Mouse (Mus musculus): ENCODE measurements around the gene Gclm.
A peak's percentile ranks its signal among the peaks of the same experiment; 100 is the strongest.
"Not testable (repeated sequence)": the region's sequence is repeated elsewhere in the genome, so short reads cannot be mapped to it uniquely, and the experiment has no call there.

The Gclm gene

DNA sequence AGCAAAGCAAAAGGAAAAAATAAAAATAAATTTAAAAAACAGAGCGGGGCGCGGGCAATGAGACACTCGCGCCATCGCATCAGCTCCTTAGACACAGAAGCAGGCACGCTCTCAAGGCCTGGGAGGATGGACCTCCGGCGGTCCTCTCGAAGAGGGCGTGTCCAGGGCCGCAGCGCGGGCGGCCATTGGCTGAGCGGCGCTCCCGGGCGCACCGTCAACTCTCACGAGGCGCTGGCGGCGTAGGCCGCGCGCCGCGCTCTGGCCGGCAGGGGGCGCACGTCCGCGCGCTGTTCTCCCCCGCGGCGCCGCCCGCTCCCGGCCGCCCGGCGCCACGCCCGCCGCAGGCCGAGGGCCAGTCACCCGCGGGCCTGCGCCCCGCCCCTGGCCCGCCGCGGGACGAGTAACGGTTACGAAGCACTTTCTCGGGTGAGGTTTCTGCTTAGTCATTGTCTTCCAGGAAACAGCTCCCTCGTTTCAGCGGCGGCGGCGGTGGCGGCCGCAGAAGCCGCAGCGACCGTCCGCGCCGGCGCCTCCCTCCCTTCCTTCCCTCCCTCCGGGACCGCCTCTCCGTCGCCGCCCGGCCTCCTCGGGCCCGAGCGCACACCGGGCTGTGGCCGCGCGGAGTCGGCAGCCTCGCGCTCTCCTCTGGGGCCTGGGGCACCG, at the start of gene Gclm:
Gene Gclm, plus strand, starts transcription at position 343 of the 663 bp plus-strand sequence.
- DNase-seq: peak; percentile 86 to 89

DNA sequence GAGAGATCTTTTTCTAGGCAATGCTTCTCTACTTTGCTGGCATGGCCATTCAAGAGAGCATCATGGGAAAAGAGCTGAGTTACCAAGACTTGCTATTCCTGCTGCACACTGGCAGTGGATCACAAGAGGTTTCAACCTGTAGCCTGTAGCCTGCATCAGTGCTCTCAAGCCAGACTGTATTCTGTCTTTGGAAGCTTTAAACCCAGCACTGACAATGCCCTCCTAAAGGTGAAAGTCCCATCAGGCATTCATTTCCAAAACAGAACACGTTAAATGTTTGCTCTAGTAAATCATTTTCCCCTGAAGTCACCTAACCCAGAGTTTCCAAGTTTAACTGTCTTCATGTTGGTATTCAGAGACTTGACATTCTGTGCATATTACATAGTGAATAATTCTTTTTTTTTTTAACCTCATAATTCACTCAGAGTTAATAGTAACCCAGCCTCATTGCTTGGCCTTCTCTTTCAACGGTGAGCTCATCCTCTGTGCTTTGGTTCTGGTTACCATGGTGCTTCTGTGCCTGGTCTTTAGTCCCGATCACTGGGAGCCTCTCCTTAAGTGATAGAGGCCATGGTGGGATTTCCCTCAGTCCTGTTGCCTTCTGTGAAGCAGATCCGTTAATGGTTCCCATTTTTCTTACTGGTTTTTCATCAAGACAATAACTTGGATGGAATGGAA, 48.6 kb upstream of the Gclm start:
- no peak for DNase-seq

DNA sequence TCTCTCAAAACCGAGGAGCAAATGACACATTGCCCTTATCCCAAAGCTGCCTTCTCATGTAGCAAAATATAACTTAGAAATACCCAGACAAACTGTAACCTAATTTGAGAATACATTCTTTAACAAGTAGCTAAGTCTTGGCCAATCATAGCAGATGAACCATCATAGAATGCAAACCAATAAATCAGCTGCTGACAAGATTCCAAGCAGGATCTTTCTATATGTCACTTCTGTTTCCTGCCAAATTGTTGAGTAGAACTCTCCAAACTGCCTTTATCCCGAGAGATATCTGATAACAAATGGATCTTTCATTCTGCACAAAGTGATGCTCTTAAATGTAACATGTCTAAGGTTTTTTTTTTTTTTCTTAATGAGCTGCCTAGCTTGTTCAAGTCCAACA, 46.8 kb upstream of the Gclm start:
- DNase-seq: no peak

DNA sequence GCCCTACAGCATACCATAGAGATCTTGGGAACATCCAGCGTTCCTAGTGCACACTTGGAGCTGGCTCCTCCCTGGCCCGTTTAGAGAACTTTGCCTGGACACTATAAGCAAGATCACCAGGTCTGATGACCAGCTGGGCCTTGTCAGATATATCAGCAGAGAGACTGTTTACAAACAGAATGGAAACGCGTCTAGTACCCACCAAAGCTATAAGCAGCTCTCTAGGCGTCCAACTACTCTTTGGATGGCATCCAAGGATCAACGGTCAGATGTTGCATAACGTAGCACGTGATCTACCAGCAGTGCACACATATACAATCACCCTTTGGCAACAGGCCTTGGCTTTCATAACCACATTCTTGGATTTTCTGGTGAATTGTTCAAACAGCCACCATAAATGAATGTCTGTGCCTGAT, 46.4 kb upstream of the Gclm start:
- DNase-seq: no peak

DNA sequence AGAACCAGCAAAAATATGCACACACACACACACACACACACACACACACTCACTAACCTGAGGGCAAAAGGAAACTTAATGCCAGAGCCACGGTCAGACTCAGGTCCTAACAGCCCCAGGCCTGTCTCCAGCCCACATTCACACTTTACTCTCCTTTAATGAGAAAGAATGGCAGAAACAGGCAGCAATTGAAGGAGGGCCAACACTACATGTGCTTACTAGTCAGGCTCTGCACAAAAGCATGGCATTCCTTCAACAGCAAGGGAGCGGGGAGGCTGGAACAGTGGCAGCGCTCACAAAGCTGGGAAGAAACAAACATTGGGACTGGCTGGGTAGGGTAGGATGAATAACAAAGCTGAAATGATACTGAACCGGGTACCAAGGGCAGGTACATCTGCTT, 45.8 kb upstream of the Gclm start:
- DNase-seq: no peak

DNA sequence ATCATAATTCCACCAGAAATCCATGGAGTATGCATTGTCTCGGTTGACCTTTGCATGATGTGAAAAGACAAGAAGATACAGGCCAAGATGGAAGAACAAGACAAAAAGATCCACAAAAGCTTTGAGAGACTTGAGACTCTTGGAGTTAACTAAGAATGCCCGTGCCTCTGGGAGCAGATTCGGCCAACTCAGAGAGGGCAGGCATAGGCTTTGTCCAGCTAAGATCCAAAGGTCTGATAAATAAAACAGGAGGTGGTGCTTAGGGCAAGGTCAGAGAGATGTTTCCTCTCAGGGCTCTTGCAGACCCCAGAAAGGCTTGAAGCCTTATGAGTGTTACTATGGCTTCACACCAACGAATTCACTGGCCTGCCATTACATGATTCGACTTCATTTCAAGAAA, 45.3 kb upstream of the Gclm start:
- no peak for DNase-seq

DNA sequence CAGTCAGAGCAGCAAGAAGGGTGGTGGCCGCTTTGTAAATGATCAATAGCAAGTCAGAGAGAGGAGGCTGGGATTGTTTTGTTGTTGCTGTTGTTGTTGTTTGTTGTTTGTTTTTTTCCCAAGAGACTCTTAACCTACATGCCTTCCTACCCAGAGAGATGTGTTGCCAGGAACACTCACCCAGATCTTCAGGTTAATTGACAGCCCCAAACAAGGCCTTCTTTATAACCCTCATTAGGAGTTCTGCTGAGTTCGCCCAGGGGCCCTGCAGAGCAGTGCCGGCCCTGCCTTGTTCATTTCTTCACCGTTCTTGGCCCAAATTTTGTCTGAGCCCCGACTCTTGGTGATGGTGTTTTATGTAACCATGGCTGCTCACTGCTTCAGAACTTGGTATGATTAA, 44.9 kb upstream of the Gclm start:
- no peak for DNase-seq

DNA sequence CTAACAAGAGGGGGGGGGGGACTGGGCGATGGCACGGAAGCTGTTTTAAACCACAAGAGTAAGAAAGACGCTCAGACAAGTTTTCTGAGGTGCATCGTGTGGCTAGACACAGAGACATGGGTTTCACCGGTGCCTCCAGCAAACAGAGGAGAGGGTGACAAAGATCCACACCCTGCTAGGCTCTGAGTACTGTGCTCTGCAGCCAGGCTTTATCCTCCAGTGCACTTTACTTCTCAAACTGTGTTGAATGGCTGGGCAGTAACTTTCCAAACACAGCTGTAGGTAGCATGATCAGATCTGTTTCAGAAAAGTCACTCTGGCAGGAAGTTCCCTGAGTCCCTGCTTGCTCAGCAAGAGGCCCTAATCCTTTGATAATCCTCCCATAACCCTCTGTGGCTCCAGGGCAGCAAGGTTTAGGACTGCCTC, 43.0 kb upstream of the Gclm start:
- no peak for DNase-seq

DNA sequence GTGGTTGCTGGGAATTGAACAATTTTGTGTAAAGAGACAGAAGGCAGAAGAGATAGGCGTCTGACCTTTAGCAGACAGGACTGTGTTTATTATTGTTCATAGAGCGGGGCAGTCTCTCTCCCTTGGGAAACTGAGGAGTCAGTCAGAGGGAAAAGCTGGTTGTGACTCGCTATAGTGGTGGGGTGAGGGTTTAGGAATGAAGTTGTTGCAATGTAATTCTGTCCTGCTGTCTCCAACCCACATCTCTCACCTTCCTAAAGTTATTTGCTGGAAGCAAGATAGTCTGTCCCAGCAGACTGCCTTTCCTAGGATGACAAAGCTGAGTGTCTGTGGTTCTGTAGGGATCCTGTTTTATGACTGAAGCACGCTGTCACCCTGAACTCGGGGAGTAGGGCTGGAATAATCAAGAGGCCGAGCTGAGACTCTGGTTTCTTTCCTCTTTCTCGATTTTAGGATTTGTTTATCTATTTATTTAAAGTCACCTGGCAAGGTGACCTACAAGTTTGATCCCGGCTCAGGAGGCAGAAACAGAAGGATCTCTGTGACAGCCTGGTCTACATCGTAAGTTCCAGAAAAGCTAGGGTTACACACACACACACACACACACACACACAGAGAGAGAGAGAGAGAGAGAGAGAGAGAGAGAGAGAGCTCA, 41.6 kb upstream of the Gclm start:
- no peak for DNase-seq

DNA sequence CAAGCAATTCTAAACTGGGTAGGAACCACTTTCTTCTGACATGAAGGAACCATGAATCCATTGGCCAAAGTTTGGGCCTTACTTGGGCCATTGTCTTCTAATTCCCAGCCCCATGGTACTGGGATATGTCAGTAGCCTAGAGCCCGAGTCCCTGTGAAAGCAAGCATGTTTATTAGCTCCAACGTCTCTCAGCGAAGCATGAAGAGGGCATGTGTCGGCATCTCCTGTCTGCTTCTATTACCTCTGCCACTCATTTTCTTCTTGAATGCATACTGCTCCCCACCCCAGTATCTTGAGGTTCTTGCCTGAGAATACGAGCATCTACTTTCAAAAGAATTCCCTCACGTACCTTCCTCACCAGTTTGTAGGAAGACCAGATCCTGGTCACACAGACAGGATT, 39.6 kb upstream of the Gclm start:
- no peak for DNase-seq

DNA sequence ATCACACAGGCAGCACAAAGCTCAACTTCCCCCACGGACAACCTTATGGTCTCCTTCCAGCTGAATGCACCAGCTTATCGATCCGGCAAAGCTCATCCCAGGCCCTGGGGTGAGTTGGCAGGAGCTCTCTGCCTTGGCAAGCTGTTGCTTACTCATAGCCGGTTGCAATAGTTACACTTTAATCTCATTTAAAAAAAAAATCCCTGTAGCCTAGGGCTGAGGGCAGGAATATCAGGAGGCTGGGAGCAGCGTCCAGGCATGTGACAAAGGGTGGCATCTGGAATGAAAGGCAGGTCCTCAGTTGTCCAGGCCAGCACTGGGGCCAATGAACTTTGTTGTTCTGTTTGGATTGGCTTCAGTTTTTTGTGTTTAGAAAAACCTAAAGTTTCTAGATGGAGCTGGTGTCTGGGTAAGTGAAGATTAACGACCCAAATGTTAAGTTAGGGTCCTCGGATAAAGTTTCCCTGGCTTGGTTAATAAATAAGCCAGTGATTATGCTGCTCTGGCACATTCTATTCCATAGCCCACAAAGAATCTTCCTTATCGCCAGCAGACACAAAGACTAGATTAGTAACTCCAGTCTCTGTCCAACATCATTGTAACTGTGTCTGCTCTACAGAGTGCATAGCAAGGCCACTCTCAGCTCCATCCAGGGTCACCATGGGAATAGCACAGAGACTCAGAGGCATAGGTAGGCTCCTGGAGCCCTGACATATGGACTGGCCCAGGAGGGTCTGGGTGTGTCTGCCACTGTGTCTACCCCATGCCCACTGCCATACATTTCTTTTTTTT, 38.9 kb upstream of the Gclm start:
- DNase-seq: no peak

DNA sequence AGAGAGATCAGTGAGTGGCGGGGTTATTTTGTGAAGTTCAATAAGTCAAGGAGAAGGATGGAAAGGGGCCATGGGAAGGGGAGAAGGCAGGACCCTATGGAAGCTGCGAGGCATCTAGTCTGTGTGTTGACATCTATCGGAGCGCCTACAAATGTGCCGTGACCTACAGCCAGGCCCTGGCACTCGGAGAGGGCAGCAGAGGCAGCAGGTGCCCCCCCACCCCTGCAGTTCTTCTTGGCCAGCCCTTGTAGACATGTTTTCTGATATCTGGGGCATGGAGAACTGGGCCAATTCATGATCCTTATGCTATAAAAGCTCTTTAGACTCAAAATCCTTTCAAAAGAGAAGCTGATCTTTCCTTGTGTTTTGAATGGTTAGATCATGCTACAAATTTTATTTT, 37.6 kb upstream of the Gclm start:
- no peak for DNase-seq

DNA sequence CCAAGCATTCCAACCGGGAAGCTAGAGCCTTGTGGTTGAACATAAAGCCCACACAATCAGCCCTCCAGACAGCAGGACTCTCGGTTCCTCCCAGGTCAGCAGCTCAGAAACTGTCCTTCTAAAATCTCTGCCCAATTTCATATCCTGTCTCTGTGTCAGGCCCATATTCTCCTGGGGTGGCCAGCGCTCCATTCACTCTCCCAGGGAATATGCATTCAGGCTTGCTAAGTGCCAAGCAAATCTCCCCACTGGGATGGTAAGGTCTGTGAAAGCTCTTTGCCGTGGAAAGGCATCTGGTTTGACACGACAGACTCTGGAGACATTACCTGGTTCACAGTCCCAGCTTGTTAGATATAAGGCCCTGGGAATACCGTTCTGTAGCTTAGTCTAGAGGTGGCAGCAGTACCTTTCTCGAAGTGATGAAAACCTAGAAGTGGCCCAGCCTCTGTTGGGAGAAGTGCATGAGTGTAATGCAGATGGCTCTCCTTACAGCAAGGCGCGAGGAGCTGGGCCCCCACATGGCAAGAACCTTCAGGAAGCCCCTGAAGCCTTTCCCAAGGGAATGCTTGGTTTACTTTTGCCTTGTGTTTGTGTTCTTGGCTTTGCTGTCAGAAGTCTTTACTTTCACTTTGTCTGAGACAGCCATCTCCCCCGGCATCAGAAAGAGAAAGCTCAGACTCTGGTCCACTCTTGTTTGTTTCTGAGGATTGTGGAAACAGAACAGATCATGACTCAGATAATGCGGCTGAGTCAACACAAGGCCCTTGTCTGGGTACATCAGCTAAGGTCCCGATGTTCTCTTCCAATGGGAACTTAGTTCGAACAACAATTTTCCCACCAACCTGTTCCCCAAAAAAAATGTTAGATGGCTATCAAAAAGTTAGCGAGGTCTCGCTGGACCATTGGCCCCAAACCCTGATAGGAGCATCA, 36.8 kb upstream of the Gclm start:
- no peak for DNase-seq

DNA sequence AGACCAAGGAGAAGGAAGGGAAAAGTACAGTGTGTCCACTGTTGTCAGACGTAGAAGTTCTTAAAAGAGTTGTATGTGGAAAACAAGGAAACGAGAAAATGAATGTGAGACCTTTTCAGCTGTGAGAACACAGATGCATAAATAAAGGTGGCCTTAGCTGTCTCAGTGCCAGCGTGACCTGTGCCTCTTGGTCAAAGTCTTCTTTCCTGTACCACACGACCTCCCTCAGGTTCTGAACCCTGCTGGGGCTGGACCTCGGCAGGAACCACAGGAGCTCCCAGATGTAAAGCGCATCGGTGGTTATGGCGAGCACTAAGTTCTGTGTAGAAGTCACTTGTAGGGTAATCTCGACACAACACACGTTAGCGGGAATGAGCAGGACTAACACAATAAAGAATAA, 35.8 kb upstream of the Gclm start:
- DNase-seq: no peak

DNA sequence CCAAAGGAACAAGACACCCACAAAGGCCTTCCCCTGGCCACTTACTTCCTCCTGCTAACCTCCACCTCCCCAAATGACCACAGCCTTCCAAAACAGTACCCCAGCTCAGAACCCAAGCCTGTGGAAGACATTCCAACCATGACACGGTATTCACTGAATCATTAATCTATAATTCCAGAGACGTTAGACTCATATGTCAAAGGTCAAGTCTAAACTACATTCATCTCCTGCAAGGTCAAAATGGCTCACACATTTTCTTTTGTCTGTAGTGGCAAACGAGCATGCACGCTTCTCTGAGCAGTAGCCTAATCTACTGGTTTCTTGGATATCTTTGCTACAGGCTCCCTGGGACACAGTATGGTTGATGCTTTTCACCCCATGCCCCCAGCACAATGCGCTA, 34.9 kb upstream of the Gclm start:
- DNase-seq: no peak

DNA sequence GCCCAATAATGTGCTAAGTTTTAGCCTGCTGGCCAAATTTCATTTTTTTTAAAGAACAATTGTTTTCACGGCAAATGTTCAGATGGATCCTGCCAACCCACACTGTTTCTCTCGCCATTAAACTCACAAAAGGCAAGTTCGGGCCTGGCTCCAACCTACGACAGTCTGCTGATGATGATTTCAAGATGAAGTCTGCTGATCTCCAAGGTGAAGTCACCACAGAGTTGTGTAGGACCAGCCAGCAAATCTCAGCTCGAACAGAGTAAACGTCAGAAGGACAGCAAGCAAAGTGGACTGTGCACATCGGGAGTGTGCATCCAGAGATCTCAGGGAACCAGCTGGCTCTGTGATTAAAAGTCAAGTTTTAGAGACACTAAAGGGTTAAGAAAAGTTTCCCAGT, 34.5 kb upstream of the Gclm start:
- no peak for DNase-seq

DNA sequence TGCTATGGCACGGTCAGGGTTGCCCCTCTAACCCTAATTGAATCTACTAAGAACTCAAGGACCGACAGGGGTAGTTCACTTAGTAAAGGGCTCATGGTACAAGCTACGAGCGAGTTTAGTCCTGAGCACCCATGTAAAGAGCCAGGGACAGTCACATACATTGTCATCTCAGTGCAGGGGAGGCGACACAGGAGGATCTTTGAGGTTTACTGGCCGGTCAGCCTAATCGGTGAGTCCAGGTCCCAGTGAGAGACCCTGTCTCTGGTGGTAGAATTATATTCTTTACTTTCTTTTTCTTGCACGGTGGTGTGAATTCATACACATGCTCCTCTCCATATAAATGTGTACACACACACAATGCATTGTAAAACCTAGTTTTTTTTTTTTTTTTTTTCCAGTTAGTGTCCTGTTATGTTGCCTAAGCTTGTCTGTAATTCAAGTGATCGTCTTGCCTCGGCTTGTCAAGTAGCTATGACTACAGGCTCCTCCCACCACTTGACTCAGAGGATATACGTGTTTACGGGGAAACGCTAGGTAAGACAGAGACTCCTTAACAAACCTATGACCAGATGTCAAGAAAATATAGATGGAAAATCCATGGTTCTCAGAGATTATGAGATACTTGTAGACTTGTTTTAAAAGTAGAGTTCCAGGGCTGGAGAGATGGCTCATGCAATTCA, 33.8 kb upstream of the Gclm start:
- no peak for DNase-seq

DNA sequence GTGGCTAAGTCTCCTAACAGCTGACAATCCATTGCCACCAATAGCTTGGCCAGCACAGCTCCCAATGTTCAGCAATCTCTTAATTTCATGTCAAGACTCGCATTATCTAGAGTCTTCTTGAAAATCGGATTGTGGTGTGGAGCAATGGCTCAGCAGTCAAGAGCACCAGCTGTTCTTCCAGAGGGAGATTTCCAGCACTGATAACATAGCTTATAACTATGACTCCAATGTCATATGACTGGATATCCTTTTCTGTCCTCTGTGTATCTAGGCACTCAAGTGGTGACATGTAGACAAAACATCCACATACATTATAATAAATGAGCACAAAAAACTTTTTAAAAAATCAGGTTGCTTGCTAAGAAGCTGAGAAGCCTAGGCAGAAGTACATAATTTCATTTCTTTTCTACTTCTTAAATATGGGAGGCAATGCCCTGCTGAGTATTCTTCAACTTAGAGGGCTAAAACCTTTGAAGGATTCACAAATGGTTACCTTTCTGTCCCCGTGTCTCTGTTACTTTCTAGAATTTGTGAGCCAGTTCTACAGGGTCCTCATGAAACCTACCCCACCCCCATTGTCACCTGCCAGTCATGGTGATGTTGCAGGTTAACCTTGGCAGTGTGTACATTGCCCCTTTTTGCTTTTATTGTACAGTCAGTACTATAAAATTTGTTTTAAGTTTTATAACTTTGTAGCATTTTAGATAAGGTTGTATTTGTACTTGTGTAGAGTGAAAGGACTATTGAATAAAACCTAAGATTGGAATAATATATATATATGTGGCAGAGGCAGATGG, 23.9 kb upstream of the Gclm start:
- DNase-seq: no peak

DNA sequence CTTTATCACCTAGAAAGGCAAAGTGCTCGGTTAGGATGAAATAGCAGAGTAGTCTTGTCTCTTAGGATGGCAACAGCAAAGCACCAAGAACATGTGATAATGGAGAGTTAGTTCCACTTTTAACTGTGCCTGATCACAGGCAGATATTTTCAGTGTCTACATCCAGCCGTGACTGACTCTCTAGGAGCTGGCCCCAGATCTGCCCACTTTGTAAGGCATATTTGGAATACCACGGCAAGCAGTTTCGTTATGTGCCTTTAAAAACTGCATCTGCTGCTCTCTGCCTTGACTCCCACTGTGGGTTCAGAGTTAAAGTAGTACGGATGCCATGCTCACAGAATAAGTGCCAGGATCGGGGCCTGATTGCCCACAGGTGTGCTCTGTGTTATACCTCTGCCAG, 18.4 kb upstream of the Gclm start:
- not testable (repeated sequence) for DNase-seq

DNA sequence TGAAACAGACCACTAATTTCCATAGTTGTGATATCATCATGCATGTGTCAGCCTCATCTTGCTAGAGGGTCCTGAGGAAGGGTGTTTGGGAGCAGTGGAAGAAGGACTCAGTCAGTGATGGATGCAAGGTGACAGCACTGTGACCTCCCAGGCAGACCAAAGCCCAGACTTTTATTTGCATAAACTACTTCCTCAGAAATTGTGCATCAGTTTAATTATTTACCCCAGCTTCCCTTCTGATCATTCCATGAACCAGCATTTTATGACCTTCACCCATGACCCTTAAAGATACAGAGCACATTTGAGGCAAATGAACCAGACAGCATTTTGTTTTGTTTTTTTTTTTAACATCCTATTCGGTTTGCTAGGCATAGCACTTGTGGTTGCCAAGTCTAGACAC, 9.6 kb upstream of the Gclm start:
- DNase-seq: no peak

DNA sequence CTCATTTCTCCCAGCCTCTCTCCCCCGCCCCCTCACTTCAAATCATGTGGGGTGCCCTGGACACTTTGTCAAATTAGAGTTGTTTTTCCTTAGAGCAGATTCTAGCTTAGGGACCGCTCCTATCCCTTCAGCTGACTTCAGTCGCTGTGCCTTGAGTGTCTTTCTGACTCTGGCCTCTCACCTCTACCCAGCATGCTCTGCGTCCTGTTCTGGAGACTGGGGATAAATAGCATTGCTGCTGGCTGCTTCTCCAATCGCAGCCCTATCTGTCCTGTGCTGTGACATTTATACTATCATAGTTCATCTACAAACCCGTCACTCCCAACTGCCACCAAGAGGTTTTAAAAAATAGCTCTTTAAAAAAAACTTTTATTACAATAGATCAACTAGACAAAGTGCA, 2.5 kb upstream of the Gclm start:
- no peak for DNase-seq

All from spleen, adult 18-20 months (tissue).